Mouse (Mus musculus) neural tube, embryonic 12.5 days (tissue): ENCODE results near the gene Dmxl2. TPM values are rescaled to one million over a fixed set of nuclear protein-coding genes. Genes with fewer than 3 reads are reported as not detected.

Source experiments
- ATAC-seq: fragments of 200-750 bp; cut with Nextera tagmentation; 2 replicates; pipeline ENCODE4 v1.8.0; 2017; ENCODE audit warnings: low read depth, mild to moderate bottlenecking, moderate TSS enrichment, moderate library complexity; ENCODE audit not compliant: low FRiP score
- H3K27ac ChIP-seq: fragments of 300-500 bp; sonication (generic); 2 replicates; pipeline ENCODE4 v1.5.1; 2016
- H3K27me3 ChIP-seq: fragments of 300-500 bp; sonication (generic); replicated peaks from 2 replicates; pipeline ENCODE4 v1.6.1; 2016; ENCODE audit warnings: mild to moderate bottlenecking
- H3K36me3 ChIP-seq: fragments of 300-500 bp; sonication (generic); 2 replicates; pipeline ENCODE4 v1.6.1; 2016; ENCODE audit warnings: mild to moderate bottlenecking
- H3K4me1 ChIP-seq: fragments of 300-500 bp; sonication (generic); 2 replicates; pipeline ENCODE4 v1.6.1; 2016
- H3K4me2 ChIP-seq: fragments of 300-500 bp; sonication (generic); replicated peaks from 2 replicates; pipeline ENCODE4 v1.6.1; 2016; ENCODE audit warnings: mild to moderate bottlenecking
- H3K4me3 ChIP-seq: fragments of 300-500 bp; sonication (generic); 2 replicates; pipeline ENCODE4 v1.5.1; 2016
- H3K9ac ChIP-seq: fragments of 300-500 bp; sonication (generic); 2 replicates; pipeline ENCODE4 v1.6.1; 2016; ENCODE audit warnings: mild to moderate bottlenecking
- H3K9me3 ChIP-seq: fragments of 300-500 bp; sonication (generic); 2 replicates; pipeline ENCODE4 v1.6.1; 2016; ENCODE audit warnings: mild to moderate bottlenecking
- WGBS: fragments of 180-500 bp; shearing (Covaris S2); methylation state at CpG from one replicate; pipeline ENCODE4 v1.1.7; 2016; 5-methylcytosine and 5-hydroxymethylcytosine counted together
- polyA plus RNA-seq: library from polyadenylated mRNA; unstranded; fragments of >200 nt; fragmentation: Nextera tagmentation; extraction: Ambion mirVana; gene quantifications from 2 replicates; pipeline ENCODE4 v1.2.1, GENCODE M21; 2016

The Dmxl2 gene
- polyA plus RNA-seq, 1 experiment from 2014 or later: 29.7 TPM

GRCm38 (mm10) chr9:54438246-54438645, 63.2 kb downstream of the Dmxl2 start:
- ATAC-seq: peak; percentile 66; the same call in 1 of the 2 replicates
- Histone ChIP-seq H3K27me3 (no peaks in the 10 kb centered on the region), H3K4me2 (no peak overlapping the region), H3K27ac (no peak overlapping the region), H3K4me3 (no peak overlapping the region), H3K4me1 (no peaks in the 10 kb centered on the region), H3K36me3 (no peaks in the 10 kb centered on the region), H3K9me3 (no peaks in the 10 kb centered on the region), H3K9ac (no peak overlapping the region)
- WGBS: 34% methylated on average over 2 of the region's 2 CpGs

- ATAC-seq: no peak
- 87% methylated on average over 2 of the region's 2 CpGs for WGBS
- H3K4me1 ChIP-seq: no peaks in the 10 kb centered on the region
These were observed 85.2 kb downstream of the Dmxl2 start for GRCm38 (mm10) chr9:54416238-54416637.

GRCm38 (mm10) chr9:54356756-54357155, 144.7 kb downstream of the Dmxl2 start:
- no peak overlapping the region for H3K4me3 ChIP-seq
- H3K27ac ChIP-seq: no peak overlapping the region
- no peaks in the 10 kb centered on the region for H3K9me3 ChIP-seq
- WGBS: 93% methylated on average over 8 of the region's 8 CpGs
- H3K4me2 ChIP-seq: no peak overlapping the region
- no peaks in the 10 kb centered on the region for H3K36me3 ChIP-seq
- no peak overlapping the region for H3K9ac ChIP-seq
- no peaks in the 10 kb centered on the region for H3K4me1 ChIP-seq
- ATAC-seq: no peak
- H3K27me3 ChIP-seq: no peaks in the 10 kb centered on the region

More at GRCm38 (mm10) chr9:54416238-54416637, 85.2 kb downstream of the Dmxl2 start:
- no peak overlapping the region for H3K27ac ChIP-seq
- H3K4me2 ChIP-seq: no peak overlapping the region
- no peaks in the 10 kb centered on the region for H3K36me3 ChIP-seq
- H3K9ac ChIP-seq: no peak overlapping the region
- no peak overlapping the region for H3K4me3 ChIP-seq
- H3K9me3 ChIP-seq: no peaks in the 10 kb centered on the region
- H3K27me3 ChIP-seq: no peaks in the 10 kb centered on the region

GRCm38 (mm10) chr9:54342026-54342425, 159.4 kb downstream of the Dmxl2 start:
- Histone ChIP-seq H3K4me1 (no peaks in the 10 kb centered on the region), H3K9me3 (no peaks in the 10 kb centered on the region), H3K36me3 (no peaks in the 10 kb centered on the region), H3K4me3 (no peak overlapping the region), H3K27ac (no peak overlapping the region), H3K27me3 (no peaks in the 10 kb centered on the region), H3K9ac (no peak overlapping the region), H3K4me2 (no peak overlapping the region)
- no peak for ATAC-seq
- WGBS: 76% methylated on average over 7 of the region's 7 CpGs

GRCm38 (mm10) chr9:54336532-54337144, 164.8 kb downstream of the Dmxl2 start:
- Histone ChIP-seq H3K9me3 (no peaks in the 10 kb centered on the region), H3K36me3 (no peaks in the 10 kb centered on the region), H3K4me3 (no peak overlapping the region), H3K9ac (no peak overlapping the region), H3K27me3 (no peaks in the 10 kb centered on the region), H3K27ac (no peak overlapping the region), H3K4me1 (0 out of 2 replicates have a peak, but pooled peaks cover 3% of the 10 kb centered on the region), H3K4me2 (no peak overlapping the region)
- 42% methylated on average over 6 of the region's 6 CpGs for WGBS
- ATAC-seq: peak; percentile 63

GRCm38 (mm10) chr9:54335582-54335981, 165.8 kb downstream of the Dmxl2 start:
- no peak overlapping the region for H3K27ac ChIP-seq
- H3K36me3 ChIP-seq: no peaks in the 10 kb centered on the region
- H3K27me3 ChIP-seq: no peaks in the 10 kb centered on the region
- H3K9me3 ChIP-seq: no peaks in the 10 kb centered on the region
- no peak overlapping the region for H3K4me2 ChIP-seq
- H3K4me3 ChIP-seq: no peak overlapping the region
- WGBS: 19% methylated on average over 12 of the region's 12 CpGs
- H3K4me1 ChIP-seq: 0 out of 2 replicates have a peak, but pooled peaks cover 3% of the 10 kb centered on the region
- H3K9ac ChIP-seq: no peak overlapping the region
- no peak for ATAC-seq

GRCm38 (mm10) chr9:54329201-54329600, 172.2 kb downstream of the Dmxl2 start:
- no peaks in the 10 kb centered on the region for H3K36me3 ChIP-seq
- H3K4me2 ChIP-seq: no peak overlapping the region
- WGBS: 90% methylated on average over 7 of the region's 7 CpGs
- H3K27me3 ChIP-seq: no peaks in the 10 kb centered on the region
- no peak overlapping the region for H3K9ac ChIP-seq
- no peaks in the 10 kb centered on the region for H3K4me1 ChIP-seq
- no peaks in the 10 kb centered on the region for H3K9me3 ChIP-seq
- no peak overlapping the region for H3K27ac ChIP-seq
- ATAC-seq: no peak
- no peak overlapping the region for H3K4me3 ChIP-seq

GRCm38 (mm10) chr9:54323456-54323855, 178.0 kb downstream of the Dmxl2 start:
- Histone ChIP-seq H3K9me3 (no peaks in the 10 kb centered on the region), H3K36me3 (no peaks in the 10 kb centered on the region), H3K9ac (no peak overlapping the region), H3K4me3 (no peak overlapping the region), H3K4me2 (no peak overlapping the region), H3K27me3 (no peaks in the 10 kb centered on the region), H3K27ac (no peak overlapping the region), H3K4me1 (no peaks in the 10 kb centered on the region)
- no peak for ATAC-seq
- whole genome bisulfite sequencing: 41% methylated on average over 8 of the region's 8 CpGs

GRCm38 (mm10) chr9:54316363-54316762, 185.1 kb downstream of the Dmxl2 start:
- ATAC-seq: no peak
- H3K4me1 ChIP-seq: no peaks in the 10 kb centered on the region
- no peak overlapping the region for H3K4me3 ChIP-seq
- no peak overlapping the region for H3K27ac ChIP-seq
- H3K4me2 ChIP-seq: no peak overlapping the region
- H3K36me3 ChIP-seq: no peaks in the 10 kb centered on the region
- no peaks in the 10 kb centered on the region for H3K27me3 ChIP-seq
- WGBS: 76% methylated on average over 9 of the region's 9 CpGs
- H3K9ac ChIP-seq: no peak overlapping the region
- no peaks in the 10 kb centered on the region for H3K9me3 ChIP-seq

Other genes starting within 250 kb of the Dmxl2 start
- 0.15 TPM in 1 of 2 replicates, not detected in the other for gene Cyp19a1, start 233.5 kb downstream of the Dmxl2 start, polyA plus RNA-seq
- 0.11 and 0.38 TPM in 2 replicates for gene Gldn, start 215.1 kb downstream of the Dmxl2 start, polyA plus RNA-seq
- not detected in 2 replicates for gene Sh2d7, start 37.4 kb upstream of the Dmxl2 start, polyA plus RNA-seq
- 28.3 and 28.4 TPM in 2 replicates for gene Cib2, start 58.6 kb upstream of the Dmxl2 start, polyA plus RNA-seq
- 104 and 111 TPM in 2 replicates for gene Idh3a, start 84.7 kb upstream of the Dmxl2 start, polyA plus RNA-seq
- gene Acsbg1, start 160.2 kb upstream of the Dmxl2 start, polyA plus RNA-seq: 9.4 and 10.1 TPM in 2 replicates
- gene Dnaja4, start 197.2 kb upstream of the Dmxl2 start, polyA plus RNA-seq: 4.3 and 4.6 TPM in 2 replicates
- gene Wdr61, start 232.9 kb upstream of the Dmxl2 start, polyA plus RNA-seq: 114 TPM in 2 replicates